Mouse (Mus musculus) small intestine, adult 2 months (tissue): ENCODE results near the gene Abcb7.

Source experiments
- CTCF ChIP-seq: fragments of 200-500 bp; IDR thresholded peaks from 2 replicates; pipeline ENCODE4 v1.5.1; 2012; ENCODE audit warnings: low read depth, mild to moderate bottlenecking, control low read depth, inconsistent platforms, low read length, moderate library complexity, mixed read lengths; ENCODE audit not compliant: insufficient replicate concordance, insufficient read length; ENCODE audit errors: extremely low read depth
- POLR2A ChIP-seq: fragments of 200-500 bp; IDR thresholded peaks from 2 replicates; pipeline ENCODE4 v1.6.1; 2012; ENCODE audit warnings: low read depth, mild to moderate bottlenecking, control low read depth, inconsistent platforms, low read length, moderate library complexity

GRCm38 (mm10) chrX:104256561-104256960 lies 157.1 kb downstream of the Abcb7 start:
- TF ChIP-seq POLR2A (no peak), CTCF (no peak)
